Mouse (Mus musculus) C2C12 (cell line): ENCODE data around the gene Bbox1. TPM values are rescaled to one million over a fixed set of nuclear protein-coding genes. Genes with fewer than 3 reads are reported as not detected.
A peak's percentile ranks its signal among the peaks of the same experiment; 100 is the strongest.

Source experiments
- H3K27me3 ChIP-seq: one replicate; pipeline ENCODE4 v1.6.1; 2011; ENCODE audit not compliant: control insufficient read depth, insufficient read depth, insufficient read length
- H3K36me3 ChIP-seq: one replicate; pipeline ENCODE4 v1.6.1; 2011; ENCODE audit not compliant: control insufficient read depth, insufficient read depth
- H3K4me3 ChIP-seq: one replicate; pipeline ENCODE4 v1.5.1; 2011; ENCODE audit warnings: mild to moderate bottlenecking, control low read depth; ENCODE audit not compliant: poor library complexity, insufficient read depth, severe bottlenecking
- H3K79me2 ChIP-seq: one replicate; pipeline ENCODE4 v1.6.1; 2011; ENCODE audit not compliant: control insufficient read depth, insufficient read depth
- H3K79me3 ChIP-seq: one replicate; pipeline ENCODE4 v1.6.1; 2011; ENCODE audit warnings: low read depth, control low read depth
- H3ac ChIP-seq: one replicate; pipeline ENCODE3; 2011; ENCODE audit warnings: low read depth; ENCODE audit not compliant: control insufficient read depth, insufficient read length
- CEBPB ChIP-seq: IDR thresholded peaks from one replicate; pipeline ENCODE4 v1.6.1; 2011; ENCODE audit warnings: low read depth, mild to moderate bottlenecking, control low read depth, moderate library complexity
- CTCF ChIP-seq: IDR thresholded peaks from one replicate; pipeline ENCODE4 v1.5.1; 2011; ENCODE audit not compliant: control insufficient read depth, insufficient read depth, insufficient read length
- FOSL1 ChIP-seq: IDR thresholded peaks from one replicate; pipeline ENCODE4 v1.8.0; 2011; ENCODE audit warnings: mild to moderate bottlenecking, low read length; ENCODE audit not compliant: poor library complexity, insufficient read depth, severe bottlenecking
- MAX ChIP-seq: IDR thresholded peaks from one replicate; pipeline ENCODE4 v1.6.1; 2011; ENCODE audit warnings: mild to moderate bottlenecking, control low read depth
- MYOD1 ChIP-seq: IDR thresholded peaks from one replicate; pipeline ENCODE4 v1.6.1; 2011; ENCODE audit warnings: low read depth; ENCODE audit not compliant: control insufficient read depth, insufficient read length
- MYOG ChIP-seq: IDR thresholded peaks from one replicate; pipeline ENCODE4 v1.6.1; 2011; ENCODE audit not compliant: control insufficient read depth, insufficient read length; ENCODE audit errors: extremely low read depth
- USF1 ChIP-seq: IDR thresholded peaks from one replicate; pipeline ENCODE4 v1.6.1; 2011; ENCODE audit warnings: low read depth, mild to moderate bottlenecking, control low read depth, moderate library complexity
- polyA plus RNA-seq: library from polyadenylated mRNA; unstranded; fragments of >200 nt; fragmentation: generic; extraction: Trizol; gene quantifications from one replicate; pipeline ENCODE4 v1.2.1, GENCODE M21; 2012; ENCODE audit warnings: missing spikeins

The Bbox1 gene
- polyA plus RNA-seq, 1 experiment = not detected

DNA sequence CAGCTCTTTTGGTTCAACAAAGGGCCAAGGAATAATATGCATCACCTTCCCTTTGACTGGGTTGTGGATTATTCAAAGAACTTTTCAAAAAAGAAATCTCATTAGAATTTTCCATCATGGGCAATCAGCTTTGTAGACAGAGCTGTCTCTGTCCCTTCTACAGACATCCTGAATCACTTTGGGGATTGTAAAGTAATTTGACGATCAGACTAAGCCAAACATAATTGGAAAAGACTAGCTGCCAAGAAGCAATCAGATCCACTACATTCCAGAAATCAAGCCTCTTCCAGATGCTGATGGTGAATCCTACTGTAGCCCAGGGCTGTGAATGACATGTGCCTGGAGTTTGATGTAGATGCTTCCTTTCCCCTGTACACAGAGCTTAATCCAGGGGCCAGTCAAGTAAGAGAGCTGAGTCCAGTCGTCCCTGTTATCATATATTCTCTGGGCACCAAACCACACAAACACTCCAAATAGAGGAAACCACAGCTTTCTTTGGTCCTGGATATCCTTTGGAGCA is 995 bp downstream of the Bbox1 start:
- TF ChIP-seq MYOD1 (no peak), USF1 (no peak), MAX (no peak), MYOG (no peak), CEBPB (no peak), CTCF (no peak), FOSL1 (no peak)
- Histone ChIP-seq H3K79me3 (no peaks in the 10 kb centered on the region), H3K4me3 (no peak overlapping the region), H3K79me2 (no peaks in the 10 kb centered on the region), H3K36me3 (no peaks in the 10 kb centered on the region), H3ac (no peak overlapping the region), H3K27me3 (no peaks in the 10 kb centered on the region)

DNA sequence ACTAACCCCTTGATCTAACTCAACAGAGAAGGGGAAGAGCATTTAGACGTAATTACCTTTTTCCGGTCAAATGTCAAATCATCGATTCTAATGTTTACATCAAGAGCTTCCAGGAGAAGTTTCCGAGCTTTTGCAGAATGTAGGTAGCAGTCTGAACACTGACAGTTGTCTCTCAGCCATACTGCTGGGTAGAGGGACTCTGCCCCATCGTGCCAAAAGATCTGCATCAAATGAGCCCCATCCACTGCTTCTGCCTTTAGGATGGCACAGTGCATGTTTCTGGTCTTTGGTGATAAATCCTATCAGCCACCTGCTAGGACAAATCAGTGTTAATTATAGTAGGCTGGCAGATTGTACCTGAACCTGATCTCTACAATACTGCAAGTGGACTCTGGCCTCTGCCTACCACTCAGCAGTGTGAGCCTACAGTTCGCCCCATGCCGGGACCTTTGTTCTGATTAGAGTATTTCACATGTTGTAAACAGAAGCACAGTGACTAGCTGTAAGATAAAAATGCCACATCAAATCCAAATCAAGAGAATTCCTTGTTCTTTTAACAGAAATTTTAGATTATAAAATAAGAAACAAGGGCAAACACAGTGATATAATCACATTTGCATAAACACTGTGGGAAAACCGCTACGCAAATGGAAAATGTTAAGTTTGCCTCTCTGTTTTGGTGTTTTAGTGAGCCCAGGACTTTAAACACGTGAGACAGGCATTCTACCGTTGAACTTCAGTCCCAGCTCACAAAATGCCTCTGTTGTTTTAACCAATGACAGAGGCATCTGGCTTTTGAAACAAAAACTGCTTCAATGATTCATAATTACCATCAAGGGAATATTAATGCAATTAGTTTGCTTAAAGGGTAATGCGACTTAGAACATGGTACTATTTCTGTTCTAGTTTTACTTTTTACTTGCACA is 8.7 kb downstream of the Bbox1 start:
- H3K36me3 ChIP-seq = no peaks in the 10 kb centered on the region
- no peaks in the 10 kb centered on the region for H3K79me3 ChIP-seq
- H3K27me3 ChIP-seq = no peaks in the 10 kb centered on the region
- H3K4me3 ChIP-seq = no peak overlapping the region
- no peaks in the 10 kb centered on the region for H3K79me2 ChIP-seq
- TF ChIP-seq MYOG = no peak
- no peak for TF ChIP-seq CEBPB
- TF ChIP-seq CTCF = no peak
- TF ChIP-seq FOSL1 = no peak
- TF ChIP-seq MAX = no peak
- no peak for TF ChIP-seq USF1
- TF ChIP-seq MYOD1 = no peak
- H3ac ChIP-seq = no peak overlapping the region

DNA sequence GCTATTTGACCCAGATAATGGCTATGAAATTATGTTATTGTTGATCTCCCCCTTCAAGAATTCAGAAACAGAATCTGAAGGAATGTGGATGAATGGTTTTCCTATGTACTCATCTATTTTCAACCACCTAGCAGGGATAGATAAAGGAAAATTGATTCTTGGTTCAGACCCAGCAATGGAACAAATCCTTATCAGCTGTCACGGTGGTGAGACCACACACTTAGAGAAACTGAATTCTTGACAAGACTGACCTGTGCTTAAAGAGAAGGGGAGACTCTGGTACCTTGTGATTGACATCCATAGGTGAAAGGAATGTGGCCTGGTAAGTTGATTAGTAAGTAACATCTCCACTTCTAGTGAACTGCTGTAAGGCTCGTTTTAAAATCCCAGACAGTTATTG is 12.1 kb downstream of the Bbox1 start:
- Histone ChIP-seq H3K4me3 (no peak overlapping the region), H3K27me3 (no peaks in the 10 kb centered on the region), H3K36me3 (no peaks in the 10 kb centered on the region), H3K79me2 (no peaks in the 10 kb centered on the region), H3K79me3 (no peaks in the 10 kb centered on the region), H3ac (no peak overlapping the region)
- TF ChIP-seq MYOG (no peak), USF1 (no peak), MYOD1 (peak; percentile 15), MAX (no peak), CEBPB (no peak), CTCF (no peak), FOSL1 (no peak)

DNA sequence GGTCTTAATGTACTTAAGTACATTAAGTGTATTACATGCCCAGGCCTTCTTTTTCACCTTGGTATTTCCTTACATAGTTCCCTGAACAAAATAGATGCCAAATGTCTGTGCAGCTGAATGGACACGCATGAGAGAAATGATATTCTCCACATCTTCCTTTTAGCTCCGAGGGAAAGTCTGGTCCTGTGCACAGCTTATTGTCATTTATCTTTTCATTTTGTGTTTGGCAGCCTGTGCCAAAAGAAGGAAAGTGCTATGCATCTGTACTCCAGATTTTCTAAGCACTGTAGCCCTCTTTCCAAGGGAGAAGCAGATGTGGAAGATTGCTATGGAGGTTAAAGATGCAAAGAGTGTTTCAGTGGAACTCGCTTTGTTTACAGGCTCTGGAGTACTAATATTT is 13.0 kb downstream of the Bbox1 start:
- TF ChIP-seq MYOG (no peak), CEBPB (no peak), MAX (no peak), USF1 (no peak), CTCF (no peak), MYOD1 (no peak), FOSL1 (no peak)
- Histone ChIP-seq H3ac (no peak overlapping the region), H3K79me2 (no peaks in the 10 kb centered on the region), H3K4me3 (no peak overlapping the region), H3K36me3 (no peaks in the 10 kb centered on the region), H3K27me3 (no peaks in the 10 kb centered on the region), H3K79me3 (no peaks in the 10 kb centered on the region)

DNA sequence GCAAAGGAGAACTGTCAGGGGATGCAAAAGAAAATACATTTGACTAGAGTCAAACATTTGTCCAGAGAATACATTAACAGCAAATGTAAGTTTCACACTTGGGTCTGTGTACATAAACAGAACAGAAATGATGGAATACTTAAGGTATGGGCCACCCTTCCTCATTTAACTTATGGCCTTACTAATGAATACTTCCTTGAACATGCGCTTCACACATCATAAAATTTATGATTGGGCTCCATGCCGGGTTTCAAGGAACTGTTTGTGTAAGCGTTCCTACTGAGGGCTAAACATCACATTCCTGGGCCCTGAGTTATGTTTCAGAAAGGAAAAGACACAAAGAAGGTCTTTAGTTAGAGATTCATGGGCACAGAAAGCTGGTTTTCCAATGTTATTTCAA is 19.4 kb downstream of the Bbox1 start:
- no peaks in the 10 kb centered on the region for H3K36me3 ChIP-seq
- H3ac ChIP-seq = no peak overlapping the region
- H3K79me2 ChIP-seq = no peaks in the 10 kb centered on the region
- H3K27me3 ChIP-seq = no peaks in the 10 kb centered on the region
- TF ChIP-seq CTCF (no peak), CEBPB (no peak), FOSL1 (no peak), MAX (no peak), USF1 (no peak), MYOD1 (no peak), MYOG (no peak)
- H3K79me3 ChIP-seq = no peaks in the 10 kb centered on the region
- H3K4me3 ChIP-seq = no peak overlapping the region

DNA sequence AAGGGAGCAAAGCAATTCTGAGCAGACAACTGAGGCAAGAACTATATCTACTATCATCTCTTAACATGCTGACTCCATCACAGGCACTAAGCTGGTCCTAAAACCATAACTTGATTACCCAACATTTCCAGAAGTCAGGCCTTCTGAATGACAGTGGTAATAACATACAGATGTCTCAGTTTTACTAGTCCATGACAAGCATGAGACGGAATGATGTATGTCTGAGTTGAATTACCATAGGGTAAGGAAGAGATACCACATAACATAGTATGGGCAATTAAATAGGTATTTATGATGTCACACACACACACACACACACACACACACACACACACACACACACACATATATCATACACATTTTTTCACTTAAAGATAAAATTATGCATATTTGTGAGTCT is 26.4 kb downstream of the Bbox1 start:
- Histone ChIP-seq H3K79me2 (no peaks in the 10 kb centered on the region), H3K4me3 (no peak overlapping the region), H3ac (no peak overlapping the region), H3K36me3 (no peaks in the 10 kb centered on the region), H3K27me3 (no peaks in the 10 kb centered on the region), H3K79me3 (no peaks in the 10 kb centered on the region)
- TF ChIP-seq CEBPB (no peak), CTCF (no peak), MAX (no peak), MYOG (no peak), USF1 (no peak), MYOD1 (no peak), FOSL1 (no peak)
